Mouse (Mus musculus): ENCODE results near the gene Gm49396.

DNA sequence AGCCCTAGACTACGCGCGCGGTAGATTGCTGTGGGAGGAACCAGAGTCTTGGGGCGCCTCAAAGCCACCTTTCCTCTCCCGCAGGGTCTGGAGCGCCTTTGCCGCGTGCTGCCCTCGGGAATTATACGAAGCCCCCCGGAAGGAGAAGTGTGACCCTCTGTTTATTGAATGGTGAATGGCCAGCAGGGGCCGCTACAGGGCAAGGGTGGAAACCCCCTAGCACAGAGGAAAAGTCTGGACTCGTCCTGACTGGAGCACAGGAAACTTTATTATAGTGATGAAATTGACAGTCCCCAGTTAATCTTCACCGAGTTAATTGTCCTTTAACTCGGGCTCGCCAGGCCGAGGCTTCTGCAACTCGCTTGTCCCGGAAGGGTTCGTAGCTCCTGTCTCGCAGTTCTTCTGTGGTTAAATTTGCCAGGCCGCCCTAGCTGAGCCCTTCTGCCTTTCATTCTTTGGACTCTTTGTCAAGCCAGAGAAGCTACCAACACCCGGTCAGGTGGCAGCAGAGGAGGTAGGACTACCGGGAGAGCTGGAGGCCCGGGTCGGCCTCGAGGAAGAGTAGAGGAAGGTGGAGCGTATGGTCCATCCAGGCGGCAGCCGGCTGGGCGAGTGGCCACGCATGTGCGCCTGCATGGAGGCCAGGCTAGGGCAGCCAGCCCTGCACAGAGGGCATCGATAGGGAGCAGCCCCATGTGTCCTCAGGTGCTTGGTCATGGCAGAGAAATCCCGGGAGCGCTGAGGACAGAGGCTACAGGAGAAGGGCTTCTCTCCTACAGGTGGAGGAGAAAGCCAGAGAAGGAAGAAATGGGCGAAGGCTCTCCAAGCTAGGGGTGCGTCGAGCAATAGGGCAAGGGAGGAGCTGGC is 26.5 kb downstream of the Gm49396 start:
- TF ChIP-seq GATA1 (IDR thresholded peaks at IDR 0.05; ENCODE audit: borderline replicate concordance, low read length) (no peak), FLI1 (IDR thresholded peaks at IDR 0.05; ENCODE audit: low read length) (no peak)
